Mouse (Mus musculus) forebrain, embryonic 15.5 days (tissue): ENCODE results near the gene Bmp2. TPM values are rescaled to one million over a fixed set of nuclear protein-coding genes. Genes with fewer than 3 reads are reported as not detected.

Experiments used
- ATAC-seq: fragments of 200-750 bp; cut with Nextera tagmentation; replicated peaks from 2 replicates; pipeline ENCODE4 v1.8.0; 2017; ENCODE audit warnings: mild to moderate bottlenecking, moderate TSS enrichment, moderate library complexity
- H3K27ac ChIP-seq: fragments of 300-500 bp; sonication (generic); replicated peaks from 2 replicates; pipeline ENCODE4 v1.5.1; 2015; ENCODE audit warnings: mild to moderate bottlenecking, inconsistent platforms
- H3K27me3 ChIP-seq: fragments of 300-500 bp; sonication (generic); 2 replicates; pipeline ENCODE4 v1.6.1; 2015; ENCODE audit warnings: inconsistent platforms
- H3K36me3 ChIP-seq: fragments of 300-500 bp; sonication (generic); 2 replicates; pipeline ENCODE4 v1.6.1; 2015; ENCODE audit warnings: mild to moderate bottlenecking, inconsistent platforms
- H3K4me1 ChIP-seq: fragments of 300-500 bp; sonication (generic); 2 replicates; pipeline ENCODE4 v1.6.1; 2015; ENCODE audit warnings: inconsistent platforms
- H3K4me2 ChIP-seq: fragments of 300-500 bp; sonication (generic); replicated peaks from 2 replicates; pipeline ENCODE4 v1.6.1; 2015; ENCODE audit warnings: mild to moderate bottlenecking, inconsistent platforms
- H3K4me3 ChIP-seq: fragments of 300-500 bp; sonication (generic); 2 replicates; pipeline ENCODE4 v1.5.1; 2015; ENCODE audit warnings: mild to moderate bottlenecking, inconsistent platforms
- H3K9ac ChIP-seq: fragments of 300-500 bp; sonication (generic); replicated peaks from 2 replicates; pipeline ENCODE4 v1.6.1; 2015; ENCODE audit warnings: mild to moderate bottlenecking, inconsistent platforms
- H3K9me3 ChIP-seq: fragments of 300-500 bp; sonication (generic); 2 replicates; pipeline ENCODE4 v1.6.1; 2016; ENCODE audit warnings: inconsistent platforms
- WGBS: fragments of 180-500 bp; shearing (Covaris S2); methylation state at CpG from one replicate; pipeline ENCODE4 v1.1.7; 2015; ENCODE audit warnings: mixed read lengths; 5-methylcytosine and 5-hydroxymethylcytosine counted together
- polyA plus RNA-seq: library from polyadenylated mRNA; unstranded; fragments of >200 nt; fragmentation: Nextera tagmentation; extraction: Ambion mirVana; gene quantifications from 2 replicates; pipeline ENCODE4 v1.2.1, GENCODE M21; 2015

The Bmp2 gene
- polyA plus RNA-seq, 1 experiment from 2014 or later = 1.8 TPM

- H3K27me3 ChIP-seq = no peaks in the 10 kb centered on the region
- H3K4me2 ChIP-seq = no peak overlapping the region
- H3K4me1 ChIP-seq = no peaks in the 10 kb centered on the region
- ATAC-seq = no peak
- no peak overlapping the region for H3K4me3 ChIP-seq
- no peaks in the 10 kb centered on the region for H3K36me3 ChIP-seq
- H3K27ac ChIP-seq = no peak overlapping the region
- H3K9ac ChIP-seq = no peak overlapping the region
- WGBS = 83% methylated on average over 3 of the region's 3 CpGs
- no peaks in the 10 kb centered on the region for H3K9me3 ChIP-seq
Measured at GRCm38 (mm10) chr2:133533073-133533472, 18.9 kb upstream of the Bmp2 start.

GRCm38 (mm10) chr2:133535481-133535880, 16.5 kb upstream of the Bmp2 start:
- no peak for ATAC-seq

GRCm38 (mm10) chr2:133536812-133537211, 15.1 kb upstream of the Bmp2 start:
- Histone ChIP-seq H3K4me2 (no peak overlapping the region), H3K9ac (no peak overlapping the region), H3K27me3 (no peaks in the 10 kb centered on the region), H3K4me3 (no peak overlapping the region), H3K9me3 (no peaks in the 10 kb centered on the region), H3K4me1 (no peaks in the 10 kb centered on the region), H3K36me3 (no peaks in the 10 kb centered on the region), H3K27ac (no peak overlapping the region)
- WGBS = 89% methylated on average over 7 of the region's 7 CpGs
- no peak for ATAC-seq

More at GRCm38 (mm10) chr2:133535481-133535880, 16.5 kb upstream of the Bmp2 start:
- Histone ChIP-seq H3K27ac (no peak overlapping the region), H3K36me3 (no peaks in the 10 kb centered on the region), H3K4me2 (no peak overlapping the region), H3K4me3 (no peak overlapping the region), H3K27me3 (no peaks in the 10 kb centered on the region), H3K4me1 (no peaks in the 10 kb centered on the region), H3K9ac (no peak overlapping the region), H3K9me3 (no peaks in the 10 kb centered on the region)
- 71% methylated on average over 9 of the region's 9 CpGs for WGBS

- Histone ChIP-seq H3K4me1 (no peaks in the 10 kb centered on the region), H3K36me3 (no peaks in the 10 kb centered on the region), H3K9ac (no peak overlapping the region), H3K27me3 (no peaks in the 10 kb centered on the region), H3K9me3 (no peaks in the 10 kb centered on the region), H3K4me2 (no peak overlapping the region), H3K27ac (no peak overlapping the region), H3K4me3 (no peak overlapping the region)
- no peak for ATAC-seq
- 15% methylated on average over 1 of the region's 1 CpGs for WGBS
Measured at GRCm38 (mm10) chr2:133540702-133541101, 11.3 kb upstream of the Bmp2 start.

- no peaks in the 10 kb centered on the region for H3K36me3 ChIP-seq
- H3K27ac ChIP-seq = no peak overlapping the region
- no peak overlapping the region for H3K4me3 ChIP-seq
- H3K4me1 ChIP-seq = peaks cover 28% of the 10 kb centered on the region
- no peak overlapping the region for H3K9ac ChIP-seq
- H3K27me3 ChIP-seq = peaks cover 35% of the 10 kb centered on the region
- H3K4me2 ChIP-seq = no peak overlapping the region
- no peaks in the 10 kb centered on the region for H3K9me3 ChIP-seq
- 28% methylated on average over 4 of the region's 4 CpGs for WGBS
- ATAC-seq = no peak
Measured at GRCm38 (mm10) chr2:133550238-133550682, 1.7 kb upstream of the Bmp2 start.

GRCm38 (mm10) chr2:133552842-133553465, 995 bp downstream of the Bmp2 start:
- WGBS = 2% methylated on average over 46 of the region's 48 CpGs
- H3K4me1 ChIP-seq = peaks cover 28% of the 10 kb centered on the region
- H3K27me3 ChIP-seq = peaks cover 35% of the 10 kb centered on the region
- H3K9me3 ChIP-seq = no peaks in the 10 kb centered on the region
- H3K36me3 ChIP-seq = no peaks in the 10 kb centered on the region
- peak overlapping the region; percentile 49 for H3K9ac ChIP-seq
- H3K4me3 ChIP-seq = peak overlapping the region; percentile 55
- no peak overlapping the region for H3K27ac ChIP-seq
- peak; percentile 17; the same call in 1 of the 2 replicates for ATAC-seq
- peak overlapping the region; percentile 95 for H3K4me2 ChIP-seq

GRCm38 (mm10) chr2:133553911-133554285, 1.9 kb downstream of the Bmp2 start:
- Histone ChIP-seq H3K36me3 (no peaks in the 10 kb centered on the region), H3K9ac (no peak overlapping the region), H3K27me3 (peaks cover 35% of the 10 kb centered on the region), H3K4me1 (peaks cover 28% of the 10 kb centered on the region), H3K27ac (no peak overlapping the region), H3K4me3 (peak overlapping the region; percentile 55), H3K4me2 (peak overlapping the region; percentile 95), H3K9me3 (no peaks in the 10 kb centered on the region)
- ATAC-seq = no peak
- 38% methylated on average over 9 of the region's 9 CpGs for whole genome bisulfite sequencing

- ATAC-seq = peak; percentile 55
- 1% methylated on average over 55 of the region's 55 CpGs for WGBS
- Histone ChIP-seq H3K4me3 (peak overlapping the region; percentile 55), H3K4me2 (peak overlapping the region; percentile 95), H3K9ac (peak overlapping the region; percentile 25), H3K27ac (no peak overlapping the region), H3K9me3 (no peaks in the 10 kb centered on the region), H3K27me3 (peaks cover 35% of the 10 kb centered on the region), H3K4me1 (peaks cover 28% of the 10 kb centered on the region), H3K36me3 (no peaks in the 10 kb centered on the region)
Measured at GRCm38 (mm10) chr2:133554286-133555021, 2.5 kb downstream of the Bmp2 start.

- Histone ChIP-seq H3K4me3 (no peak overlapping the region), H3K4me1 (no peaks in the 10 kb centered on the region), H3K36me3 (no peaks in the 10 kb centered on the region), H3K9me3 (no peaks in the 10 kb centered on the region), H3K9ac (no peak overlapping the region), H3K4me2 (no peak overlapping the region), H3K27me3 (no peaks in the 10 kb centered on the region), H3K27ac (no peak overlapping the region)
- no peak for ATAC-seq
- 84% methylated on average over 10 of the region's 10 CpGs for WGBS
Measured at GRCm38 (mm10) chr2:133564248-133564886, 12.4 kb downstream of the Bmp2 start.

GRCm38 (mm10) chr2:133565424-133565823, 13.5 kb downstream of the Bmp2 start:
- no peak overlapping the region for H3K4me2 ChIP-seq
- H3K27ac ChIP-seq = no peak overlapping the region
- ATAC-seq = no peak
- no peaks in the 10 kb centered on the region for H3K27me3 ChIP-seq
- no peaks in the 10 kb centered on the region for H3K36me3 ChIP-seq
- H3K9ac ChIP-seq = no peak overlapping the region
- 85% methylated on average over 5 of the region's 5 CpGs for WGBS
- H3K4me3 ChIP-seq = no peak overlapping the region
- no peaks in the 10 kb centered on the region for H3K4me1 ChIP-seq
- H3K9me3 ChIP-seq = no peaks in the 10 kb centered on the region

GRCm38 (mm10) chr2:133565995-133566710, 14.2 kb downstream of the Bmp2 start:
- Histone ChIP-seq H3K4me2 (no peak overlapping the region), H3K36me3 (no peaks in the 10 kb centered on the region), H3K9me3 (no peaks in the 10 kb centered on the region), H3K27me3 (no peaks in the 10 kb centered on the region), H3K4me1 (no peaks in the 10 kb centered on the region), H3K27ac (no peak overlapping the region), H3K9ac (no peak overlapping the region), H3K4me3 (no peak overlapping the region)
- ATAC-seq = no peak
- 77% methylated on average over 14 of the region's 14 CpGs for WGBS
